Mouse (Mus musculus) 3134 (cell line): ENCODE data around the gene Bace2.

Experiments
- DNase-seq: peaks from one replicate; pipeline ENCODE4 v3.0.0-alpha.2; 2011; ENCODE audit warnings: low spot score; ENCODE audit not compliant: insufficient read length; ENCODE audit errors: extremely low read depth

Gene Bace2

GRCm38 (mm10) chr16:97466182-97466957 lies 109.8 kb downstream of the Bace2 start:
- DNase-seq = no peak

GRCm38 (mm10) chr16:97467472-97467871 lies 110.9 kb downstream of the Bace2 start:
- DNase-seq = no peak

GRCm38 (mm10) chr16:97467993-97468791 lies 111.7 kb downstream of the Bace2 start:
- no peak for DNase-seq

GRCm38 (mm10) chr16:97474671-97475070 lies 118.1 kb downstream of the Bace2 start:
- DNase-seq = no peak

GRCm38 (mm10) chr16:97475581-97475980 lies 119.0 kb downstream of the Bace2 start:
- DNase-seq = no peak

- no peak for DNase-seq
These were observed 120.0 kb downstream of the Bace2 start for GRCm38 (mm10) chr16:97476524-97476923.

GRCm38 (mm10) chr16:97478655-97479054 lies 122.1 kb downstream of the Bace2 start:
- DNase-seq = no peak

GRCm38 (mm10) chr16:97492369-97492768 lies 135.8 kb downstream of the Bace2 start:
- DNase-seq = no peak
